Mouse (Mus musculus) MEL-GATA-1-ER (cell line): ENCODE data around the gene Frmd8.
"Not testable (repeated sequence)": the region's sequence is repeated elsewhere in the genome, so short reads cannot be mapped to it uniquely, and the experiment has no call there.

Experiments used
- DNase-seq: peaks from one replicate; pipeline ENCODE4 v3.0.0-alpha.2; 2012; ENCODE audit warnings: low read depth; ENCODE audit errors: extremely low read depth

Gene Frmd8

DNA sequence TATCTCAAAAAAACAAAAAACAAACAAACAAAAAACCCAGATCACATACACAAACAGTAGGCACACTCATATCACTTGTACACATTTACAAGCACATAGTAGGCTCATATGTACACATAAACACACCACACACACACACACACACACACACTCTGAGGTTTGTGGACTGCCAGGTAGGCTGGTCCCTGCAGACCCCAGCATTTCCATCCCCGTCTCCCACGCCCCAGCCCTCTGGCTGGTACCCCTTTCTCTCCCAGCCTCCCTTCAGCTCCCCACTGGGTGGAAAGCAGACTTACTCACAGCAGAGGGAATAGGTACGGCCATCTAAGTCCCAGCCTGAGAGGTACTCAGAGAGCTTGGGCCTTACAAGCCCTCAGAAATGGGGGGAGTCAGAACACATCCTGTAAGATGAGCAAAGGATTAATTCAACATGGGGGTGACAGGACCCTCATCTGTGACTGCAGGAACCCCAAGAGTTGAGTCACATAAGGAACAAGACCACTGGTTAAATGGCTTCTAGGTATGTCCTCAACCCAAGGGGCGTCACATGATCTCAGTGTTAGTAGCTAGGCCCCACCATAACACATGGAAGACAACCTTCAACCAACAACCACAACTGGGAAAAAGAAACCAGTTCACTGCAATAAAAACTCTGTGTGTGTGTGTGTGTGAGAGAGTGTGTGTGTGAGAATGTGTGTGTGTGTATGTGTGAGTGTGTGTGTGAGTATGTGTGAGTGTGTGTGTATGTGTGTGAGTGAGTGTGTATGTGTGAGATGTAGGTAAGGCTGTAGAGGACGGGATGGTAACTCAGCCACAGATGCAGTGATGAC is 49.0 kb downstream of the Frmd8 start:
- DNase-seq = no peak

DNA sequence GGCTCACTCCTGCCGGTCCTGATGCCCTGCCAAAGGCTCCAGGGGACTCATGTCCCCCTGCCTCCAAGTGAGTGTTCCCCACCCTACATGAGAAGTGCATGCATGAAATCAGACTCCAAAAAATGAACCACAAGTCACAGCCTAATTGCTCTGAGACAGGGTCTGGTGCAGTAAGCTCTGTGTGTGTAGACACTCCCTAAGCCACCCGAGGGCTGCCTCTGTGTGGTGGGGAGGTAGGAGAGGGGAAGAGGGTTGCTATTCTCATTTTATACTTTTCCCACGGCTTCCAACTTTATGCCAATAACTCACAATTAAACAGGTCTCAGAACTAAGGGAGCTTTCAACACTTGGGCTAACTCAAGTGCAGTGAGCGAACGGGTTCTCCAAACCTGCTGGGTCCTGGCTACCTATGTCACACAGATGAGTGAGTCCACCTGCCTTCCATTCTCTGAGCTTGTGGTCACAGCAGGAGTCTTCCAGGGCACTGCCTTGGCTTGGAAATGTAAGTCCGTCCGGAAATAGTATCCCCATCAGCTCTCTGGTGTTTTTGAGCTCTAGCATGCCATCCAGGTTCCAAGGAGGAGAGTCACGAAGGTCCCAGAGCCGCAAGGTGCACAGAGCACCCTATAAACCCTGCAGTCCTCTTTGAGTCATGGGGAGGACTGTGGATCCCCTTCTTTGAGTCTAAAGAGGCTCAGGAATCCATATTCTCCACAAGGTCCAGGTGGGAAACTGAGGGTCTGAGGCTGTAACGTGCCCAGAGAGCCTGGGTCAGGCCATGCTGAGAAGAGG is 50.1 kb downstream of the Frmd8 start:
- no peak for DNase-seq

DNA sequence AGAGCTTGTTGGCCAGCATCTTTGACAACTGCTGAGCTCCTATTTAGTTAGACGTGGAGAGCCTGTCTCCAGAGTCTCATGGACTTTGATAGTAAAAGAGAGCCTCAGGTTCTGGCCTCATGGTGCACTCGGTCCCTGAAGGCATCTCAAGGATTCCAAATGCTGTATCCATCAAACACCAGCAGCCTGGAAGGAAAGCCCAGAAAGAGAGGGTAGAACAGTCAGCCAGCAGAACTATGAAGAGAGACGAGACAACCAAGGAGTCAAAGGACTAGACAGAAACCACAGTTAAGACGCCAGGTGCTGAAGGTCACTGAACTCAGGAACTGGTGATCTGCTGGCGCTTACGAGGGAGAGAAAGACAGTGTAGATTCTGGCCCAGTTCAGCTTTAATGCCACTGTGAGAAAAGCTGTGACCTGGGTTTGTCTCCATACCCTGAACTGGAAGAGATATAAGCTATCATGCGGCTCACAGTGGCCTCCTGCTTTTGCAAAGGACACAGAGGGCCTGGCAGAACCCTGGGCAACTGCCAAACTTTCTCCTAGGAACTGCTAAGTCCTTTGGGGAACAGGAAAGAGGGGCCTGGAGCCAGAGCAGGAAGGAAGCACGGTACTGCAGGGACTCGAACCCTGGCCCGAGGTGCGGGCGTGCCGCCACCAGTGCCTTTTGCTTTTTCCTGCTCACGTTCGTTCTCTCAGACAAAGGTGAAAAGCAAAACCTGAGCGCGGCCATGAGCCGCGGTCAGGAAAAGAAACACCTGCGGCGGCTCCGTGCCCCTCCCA is 50.8 kb downstream of the Frmd8 start:
- DNase-seq = no peak

DNA sequence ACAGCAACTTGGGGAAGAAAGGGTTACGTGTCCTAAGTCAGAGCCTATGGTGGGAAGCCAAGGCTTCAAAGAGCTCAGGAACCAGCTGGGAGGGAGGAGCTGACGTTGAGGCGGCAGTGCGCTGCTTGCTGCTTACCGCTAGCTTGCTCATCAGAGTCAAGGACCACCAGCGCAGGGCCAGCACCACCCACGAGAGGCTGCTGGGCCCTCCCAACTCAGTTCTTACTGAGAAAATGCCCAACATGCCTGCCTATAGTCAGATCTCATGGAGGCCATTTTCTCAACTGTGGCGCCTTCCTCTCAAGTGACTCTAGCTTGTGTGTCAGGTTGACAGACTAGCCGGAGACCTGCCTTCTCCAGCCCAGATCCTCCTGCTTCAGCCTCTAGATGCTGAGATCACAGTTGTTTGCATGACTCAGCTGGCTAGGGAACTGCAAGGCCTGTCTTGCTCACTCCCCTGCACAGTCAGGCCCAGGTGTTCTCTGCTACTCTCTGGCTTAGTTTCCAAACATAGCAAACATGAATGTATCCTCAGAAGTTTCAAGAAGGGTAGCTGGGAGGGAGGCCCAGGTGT is 51.7 kb downstream of the Frmd8 start:
- DNase-seq = no peak

DNA sequence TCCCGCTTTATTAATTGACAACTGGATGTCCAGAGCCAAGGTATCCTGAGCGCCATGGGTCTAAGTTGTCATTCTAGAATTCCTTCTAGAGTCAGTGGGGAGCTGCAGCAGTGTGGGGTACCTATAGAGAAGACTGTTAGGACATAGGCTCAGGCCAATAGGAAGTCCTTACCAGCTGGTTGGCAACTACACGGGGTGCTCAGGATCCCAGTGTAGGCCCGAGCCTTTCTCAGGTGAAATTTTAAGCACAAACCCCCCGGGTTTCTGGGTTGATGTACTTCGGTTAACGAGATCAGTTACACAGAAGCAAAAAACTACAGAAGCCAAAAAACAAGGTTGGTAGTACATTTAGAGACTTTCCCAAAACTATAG is 52.3 kb downstream of the Frmd8 start:
- DNase-seq = no peak

DNA sequence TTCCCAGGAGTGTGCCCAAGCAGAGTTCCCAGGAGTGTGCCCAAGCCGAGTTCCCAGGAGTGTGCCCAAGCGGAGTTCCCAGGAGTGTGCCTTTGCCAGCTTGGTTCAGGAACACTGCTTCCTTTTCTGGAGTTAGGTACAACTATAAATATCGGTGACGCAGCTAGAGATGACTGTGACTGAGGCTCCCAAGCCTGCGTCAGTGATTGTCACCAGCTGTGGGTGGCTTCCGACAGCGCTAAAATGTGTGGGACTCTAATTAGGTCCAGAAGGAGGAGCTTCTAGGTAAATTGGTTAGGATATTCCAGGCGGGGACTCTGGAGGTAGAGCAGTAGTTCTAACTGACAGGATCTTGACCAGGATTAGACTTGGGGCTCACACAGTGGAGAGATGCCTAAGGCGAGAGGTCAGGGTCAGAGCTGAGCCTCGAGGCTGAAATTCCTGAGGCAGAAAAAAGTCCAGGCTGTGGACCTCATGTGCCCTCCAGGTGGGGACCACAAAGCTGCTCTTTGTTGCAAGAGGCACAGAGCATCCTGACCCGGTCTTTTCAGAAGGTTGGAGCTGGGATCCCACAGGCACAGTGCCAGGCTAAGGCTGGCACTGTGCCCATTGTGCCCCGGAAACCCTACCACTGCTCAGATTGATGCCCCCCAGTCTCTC is 52.8 kb downstream of the Frmd8 start:
- no peak for DNase-seq

DNA sequence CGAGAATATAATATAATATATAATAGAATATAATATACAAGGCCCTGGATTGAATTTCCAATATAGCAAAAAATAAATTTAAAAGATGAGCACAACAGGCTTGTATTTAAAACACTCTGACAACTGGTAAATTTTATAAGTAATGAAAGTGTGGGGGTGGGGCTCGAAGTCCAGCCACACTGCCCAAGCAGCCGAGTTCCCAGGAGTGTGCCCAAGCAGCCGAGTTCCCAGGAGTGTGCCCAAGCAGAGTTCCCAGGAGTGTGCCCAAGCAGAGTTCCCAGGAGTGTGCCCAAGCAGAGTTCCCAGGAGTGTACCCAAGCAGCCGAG is 53.3 kb downstream of the Frmd8 start:
- no peak for DNase-seq

DNA sequence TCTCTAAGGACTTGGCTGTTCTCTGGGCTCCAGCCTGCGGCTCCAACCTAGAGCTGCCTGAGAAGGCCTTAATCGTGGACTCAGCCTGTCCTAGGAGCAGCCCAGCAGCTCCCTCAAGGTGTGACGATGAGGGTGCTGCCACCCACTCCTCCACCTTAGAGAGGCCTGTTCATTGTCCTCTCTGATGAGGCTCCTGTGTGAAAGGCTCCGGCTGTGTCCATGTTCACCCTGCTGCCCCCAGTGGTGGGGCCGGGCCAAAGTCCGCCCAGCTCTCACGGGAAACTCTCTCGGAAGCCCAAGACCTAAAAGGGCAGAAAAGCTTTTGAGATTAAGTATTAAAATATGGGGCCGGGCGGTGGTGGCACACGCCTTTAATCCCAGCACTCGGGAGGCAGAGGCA is 55.5 kb downstream of the Frmd8 start:
- no peak for DNase-seq

DNA sequence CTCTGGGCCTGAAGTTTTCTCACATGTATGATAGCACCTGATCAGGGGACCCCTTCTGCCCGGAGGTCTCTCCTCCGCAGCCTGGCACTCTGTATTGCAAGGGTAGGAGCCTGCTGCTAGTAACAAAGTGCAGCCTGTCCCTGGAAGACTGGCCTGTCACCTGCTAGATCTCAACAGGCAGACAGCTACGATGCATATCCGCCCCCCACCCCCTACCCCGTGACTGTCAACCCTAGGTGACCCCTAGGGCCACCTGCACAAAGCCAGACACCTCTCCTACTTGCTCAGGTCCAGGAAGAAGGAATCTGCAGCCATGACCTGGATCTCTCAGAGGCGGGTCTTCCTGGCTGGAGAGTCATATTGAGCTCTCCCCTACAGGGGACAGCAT is 56.5 kb downstream of the Frmd8 start:
- DNase-seq = no peak

DNA sequence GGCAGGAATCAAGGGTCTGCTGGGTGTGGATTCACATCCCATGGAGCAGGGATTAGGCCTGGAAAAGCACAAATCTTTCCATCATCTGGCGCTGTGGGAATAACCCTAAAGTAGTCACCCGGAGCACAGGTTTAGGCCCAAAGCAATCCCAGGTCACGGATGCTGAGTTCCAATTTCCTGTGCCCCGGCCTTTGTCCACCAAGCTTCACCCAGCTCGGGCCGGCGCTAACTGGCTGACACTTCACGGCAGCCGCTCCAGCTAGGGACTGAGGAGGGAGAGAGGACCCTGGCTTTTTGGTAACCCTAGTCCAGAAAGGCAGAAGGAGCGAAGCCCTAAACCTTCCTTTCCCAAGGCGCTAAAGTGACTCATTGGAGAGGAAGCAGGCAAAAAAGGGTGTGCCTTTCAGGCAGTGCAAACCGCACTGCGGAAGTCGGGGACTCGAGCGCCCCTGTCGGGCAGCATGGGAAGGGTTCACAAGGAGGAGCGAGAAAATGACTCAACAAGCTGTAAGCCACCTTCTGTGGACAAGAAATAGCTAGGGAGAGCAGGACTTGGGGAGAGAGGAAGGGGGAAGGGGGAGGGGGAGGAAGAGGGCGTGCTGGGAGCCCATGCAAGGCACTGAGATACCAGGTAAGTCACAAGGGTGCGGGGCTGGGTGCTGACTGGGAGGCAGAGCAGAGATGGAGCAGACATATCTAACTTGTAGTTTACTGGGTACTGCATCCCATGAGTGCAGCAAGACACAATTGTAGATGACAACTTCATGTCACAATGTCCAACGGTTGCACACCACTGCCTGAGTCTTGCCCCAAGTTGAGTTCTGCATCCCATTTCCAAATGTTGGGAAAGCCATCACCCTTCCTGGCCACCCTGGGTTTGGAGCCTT is 57.1 kb downstream of the Frmd8 start:
- peak; percentile 90 for DNase-seq

DNA sequence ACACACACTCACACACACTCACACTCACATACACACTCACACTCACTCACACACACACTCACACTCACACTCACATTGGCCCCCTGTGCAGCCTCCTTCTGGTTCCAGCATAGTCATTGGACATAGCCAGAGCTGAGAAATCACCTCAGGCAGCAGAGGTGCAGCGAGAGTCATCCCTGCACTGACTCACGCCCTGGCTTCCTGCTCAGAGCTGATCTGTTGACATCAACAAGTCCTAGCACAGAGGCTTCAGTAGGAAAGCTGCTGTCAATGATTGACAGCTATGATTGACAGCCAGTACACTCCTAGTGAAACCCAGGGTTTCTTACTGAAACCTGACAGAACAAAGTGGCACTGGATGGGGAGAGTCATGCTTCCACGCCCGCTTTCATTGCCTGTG is 59.1 kb downstream of the Frmd8 start:
- no peak for DNase-seq

DNA sequence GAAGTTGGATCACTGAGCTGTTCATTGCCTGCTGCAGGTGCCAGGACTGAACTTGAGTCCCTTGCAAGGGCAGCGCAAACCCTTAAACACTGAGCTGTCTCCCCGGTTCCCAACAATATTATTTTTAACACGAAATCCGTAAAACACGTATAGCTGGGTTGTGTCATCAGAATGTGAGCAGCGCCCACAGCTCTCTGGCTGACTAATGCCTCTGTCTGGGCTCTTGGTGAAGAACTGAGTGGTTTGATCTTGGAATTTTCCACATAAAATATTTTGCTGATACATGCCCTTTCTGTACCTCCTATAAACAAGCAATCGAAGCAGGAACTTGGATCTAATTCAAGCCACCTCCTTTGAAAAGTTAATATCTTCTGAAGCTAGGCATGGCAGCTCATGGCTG is 60.1 kb downstream of the Frmd8 start:
- no peak for DNase-seq

DNA sequence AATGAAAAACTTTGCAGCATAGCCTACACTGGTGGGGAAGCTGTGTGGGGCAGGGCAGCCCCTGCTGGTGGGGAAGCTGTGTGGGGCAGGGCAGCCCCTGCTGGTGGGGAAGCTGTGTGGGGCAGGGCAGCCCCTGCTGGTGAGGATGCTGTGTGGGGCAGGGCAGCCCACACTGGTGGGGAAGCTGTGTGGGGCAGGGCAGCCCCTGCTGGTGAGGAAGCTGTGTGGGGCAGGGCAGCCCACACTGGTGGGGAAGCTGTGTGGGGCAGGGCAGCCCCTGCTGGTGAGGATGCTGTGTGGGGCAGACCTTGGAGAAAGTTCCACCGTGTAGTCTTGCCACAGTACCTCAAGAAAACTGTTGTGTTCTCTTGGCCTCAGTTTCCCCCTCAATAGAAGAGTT is 61.0 kb downstream of the Frmd8 start:
- not testable (repeated sequence) for DNase-seq

DNA sequence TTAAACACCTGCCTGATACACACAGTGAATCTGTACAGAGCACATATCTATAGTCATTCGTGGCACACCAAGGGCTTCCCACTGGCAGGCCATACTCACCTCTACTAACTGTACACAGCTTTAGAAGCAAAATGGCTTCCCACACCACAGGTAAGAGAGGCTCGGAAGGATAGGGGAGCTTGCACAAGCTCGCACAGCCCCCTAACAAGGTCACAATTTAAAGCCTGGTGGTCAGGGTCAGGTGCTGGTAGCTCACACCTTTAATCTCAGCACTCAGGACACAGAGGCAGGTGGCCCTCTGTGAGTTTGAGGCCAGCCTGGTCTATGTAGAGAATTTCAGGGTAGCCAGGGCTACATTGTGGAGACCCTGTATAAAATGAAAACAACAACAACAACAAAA is 61.5 kb downstream of the Frmd8 start:
- no peak for DNase-seq

DNA sequence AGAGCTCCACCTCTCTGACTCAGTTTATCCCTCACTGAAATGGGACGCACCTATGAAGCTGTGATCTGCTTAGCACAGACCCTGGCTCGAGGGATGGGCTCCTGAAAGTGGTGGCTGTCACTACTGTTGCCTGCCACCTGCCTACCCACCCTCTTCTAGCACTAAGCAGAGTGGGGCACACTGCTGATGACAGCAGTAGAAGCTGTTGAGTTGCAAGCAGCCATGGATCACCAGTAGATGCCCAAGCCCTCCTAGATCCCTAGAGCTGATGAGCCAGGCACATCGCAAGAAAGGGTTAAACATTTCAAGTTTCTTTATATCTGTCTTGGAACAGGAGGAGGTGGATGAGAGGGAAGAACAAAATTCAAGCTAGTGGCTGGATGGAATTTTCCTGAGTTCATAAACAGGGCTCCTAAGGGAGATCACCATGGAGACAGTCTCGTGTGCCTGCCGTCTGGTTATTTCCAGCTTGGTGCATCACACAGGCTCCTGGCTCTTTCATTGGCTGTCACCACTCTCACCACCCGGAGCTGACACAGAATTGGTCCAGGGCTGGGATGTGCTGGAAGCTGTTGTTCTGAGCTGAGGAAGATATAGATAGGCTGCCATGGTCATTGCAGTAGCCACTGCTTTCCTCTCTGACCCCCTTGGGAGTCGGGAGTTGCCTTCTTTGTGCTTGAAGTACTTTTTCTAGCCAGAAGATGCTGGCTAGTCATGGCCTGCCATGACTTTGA is 63.1 kb downstream of the Frmd8 start:
- no peak for DNase-seq

DNA sequence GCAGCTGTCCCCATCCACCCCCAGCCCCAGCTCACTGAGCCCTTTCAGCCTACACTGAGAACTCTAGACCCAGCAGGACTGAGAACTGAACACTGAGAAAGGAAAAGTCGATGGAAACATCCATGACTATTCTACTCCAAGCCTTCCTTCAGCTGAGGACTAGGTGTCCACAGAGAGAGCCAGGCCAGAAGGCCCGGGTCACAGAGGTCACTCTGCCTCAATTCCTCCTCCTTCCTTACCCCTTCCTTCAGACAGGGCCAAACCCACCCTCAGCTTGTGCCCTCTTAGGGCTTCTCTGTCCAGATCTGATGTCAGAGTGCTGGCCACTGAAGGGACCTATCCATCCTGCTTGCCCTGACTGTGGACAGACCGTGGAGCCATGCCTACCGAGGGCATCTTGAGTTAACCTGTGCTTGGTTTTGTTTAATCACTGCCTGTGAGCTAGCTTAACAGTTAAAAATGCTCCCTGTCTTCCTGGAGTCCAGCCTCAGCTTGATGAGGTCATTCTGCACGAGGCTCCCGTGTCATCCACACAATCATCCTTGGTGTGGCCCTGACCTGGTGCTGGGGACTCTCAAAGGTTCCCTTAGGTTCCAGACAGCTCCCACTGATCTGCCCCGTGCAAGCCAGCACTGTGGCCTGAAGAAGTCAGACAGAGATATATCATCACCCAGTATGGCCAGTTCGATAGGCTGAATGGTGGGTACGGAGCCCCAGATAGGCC is 64.1 kb downstream of the Frmd8 start:
- DNase-seq = no peak

DNA sequence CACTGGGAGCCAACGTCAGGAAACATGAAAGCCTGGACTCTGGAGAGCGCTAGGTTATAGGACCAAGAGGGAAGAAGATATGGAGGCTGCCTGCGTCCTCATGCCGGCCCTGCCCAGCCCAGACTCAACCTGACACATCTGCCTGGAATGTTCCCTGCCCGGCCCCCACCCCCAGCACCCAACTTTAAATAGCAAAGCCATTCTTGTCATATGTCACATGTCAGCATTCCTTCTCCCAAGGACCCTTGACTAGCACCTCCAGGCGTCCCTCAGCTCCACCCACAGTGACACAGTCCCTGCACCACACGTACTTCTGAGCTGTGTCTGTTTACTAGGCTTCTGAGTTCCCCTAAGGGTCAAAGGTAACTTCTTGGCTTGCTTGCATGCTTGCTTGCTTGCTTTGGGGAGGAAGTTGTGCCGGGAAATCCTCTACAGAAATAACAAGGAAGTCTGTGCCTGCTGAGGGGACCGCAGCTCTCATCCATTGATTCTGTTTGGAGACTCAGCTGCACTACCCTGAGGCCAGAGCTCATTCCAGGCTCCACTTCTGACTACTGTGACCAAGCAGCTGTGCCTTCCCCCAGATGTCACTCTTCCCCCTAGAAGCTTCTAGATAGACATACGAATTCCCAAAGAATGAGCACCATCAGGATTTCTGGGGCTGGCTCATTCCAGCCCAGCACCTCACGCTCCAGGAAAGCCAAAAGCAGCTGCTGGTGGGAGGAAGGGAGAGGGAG is 64.8 kb downstream of the Frmd8 start:
- no peak for DNase-seq

DNA sequence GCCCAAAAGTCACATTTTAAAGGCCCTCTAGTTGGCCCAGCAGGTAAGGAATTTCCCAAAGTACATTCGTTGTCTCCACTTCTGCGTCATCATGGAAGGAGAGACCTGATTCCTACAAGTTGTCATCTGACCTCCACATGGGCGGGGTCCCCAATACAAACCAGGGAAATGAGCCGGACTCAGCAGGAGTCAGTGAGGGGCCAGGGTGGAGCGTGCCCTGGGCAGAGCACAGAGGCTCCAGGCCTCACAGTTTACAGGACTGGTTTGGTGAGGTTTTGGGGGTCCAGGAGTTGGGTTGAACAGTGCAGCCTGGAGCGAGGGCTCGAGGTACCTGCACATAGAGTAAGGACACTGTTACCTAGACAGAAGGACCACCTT is 65.4 kb downstream of the Frmd8 start:
- DNase-seq = no peak
